Mouse (Mus musculus) gastrocnemius, postnatal 4 days (tissue): ENCODE measurements around the gene C330021F23Rik. TPM values are rescaled to one million over a fixed set of nuclear protein-coding genes. Genes with fewer than 3 reads are reported as not detected.
"Not testable (repeated sequence)": the region's sequence is repeated elsewhere in the genome, so short reads cannot be mapped to it uniquely, and the experiment has no call there.

ENCODE experiments used
- DNase-seq, 2 experiments: peaks; one replicate each; pipeline ENCODE4 v3.0.0; 2021 to 2022; ENCODE audit warnings: low spot score in 2 of 2, mixed read lengths in 2 of 2
- long read RNA-seq, 2 experiments: library from polyadenylated mRNA; stranded (forward); transcript quantifications; one replicate each; pipeline ENCODE4 v2.0.0; 2021
- total RNA-seq, 2 experiments: library from RNA; stranded (reverse); gene quantifications; 2 replicates each; pipeline ENCODE4 v1.2.3; 2021

C330021F23Rik gene
- total RNA-seq, result not detected
- long read RNA-seq, experiment 1, result 0 reads
- long read RNA-seq, experiment 2, result 0 reads

DNA sequence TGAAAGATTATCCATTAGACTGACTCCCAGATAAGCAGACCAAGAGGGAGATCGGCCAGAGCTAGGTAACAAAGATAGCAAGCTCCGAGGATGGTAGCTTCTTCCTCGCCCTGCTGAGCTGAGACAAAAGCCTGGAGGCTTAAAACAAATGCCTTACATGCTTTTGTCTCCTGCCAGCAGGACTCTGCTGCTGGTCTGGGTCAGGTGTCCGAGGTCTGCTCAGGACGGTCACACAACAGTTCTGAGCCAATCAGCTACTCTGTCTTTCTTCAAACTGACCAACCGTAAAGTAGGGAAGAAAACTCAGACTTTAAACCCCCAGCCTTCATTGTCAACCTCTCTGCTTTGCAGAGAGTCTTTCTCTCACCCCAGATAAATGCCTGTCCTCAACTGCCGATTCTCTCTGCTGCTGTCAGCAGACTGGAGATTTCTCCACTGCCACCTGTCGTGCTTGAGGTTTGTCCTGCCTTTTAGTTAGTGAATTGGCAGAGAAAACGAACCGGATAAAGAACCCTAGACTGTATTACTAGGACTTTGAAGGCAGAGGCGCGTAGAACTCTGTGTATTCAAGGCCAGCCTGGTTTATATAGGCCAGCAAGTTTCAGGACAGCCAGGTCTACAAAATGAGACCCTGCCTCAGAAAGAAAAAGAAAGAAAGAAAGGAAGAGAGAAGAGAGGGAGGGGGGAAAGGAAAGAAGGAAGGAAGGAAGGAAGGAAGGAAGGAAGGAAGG lies at the start of gene C330021F23Rik:
Gene C330021F23Rik (plus strand): TSS at position 350 of the 731 bp plus-strand sequence.
- DNase-seq, result no peak

DNA sequence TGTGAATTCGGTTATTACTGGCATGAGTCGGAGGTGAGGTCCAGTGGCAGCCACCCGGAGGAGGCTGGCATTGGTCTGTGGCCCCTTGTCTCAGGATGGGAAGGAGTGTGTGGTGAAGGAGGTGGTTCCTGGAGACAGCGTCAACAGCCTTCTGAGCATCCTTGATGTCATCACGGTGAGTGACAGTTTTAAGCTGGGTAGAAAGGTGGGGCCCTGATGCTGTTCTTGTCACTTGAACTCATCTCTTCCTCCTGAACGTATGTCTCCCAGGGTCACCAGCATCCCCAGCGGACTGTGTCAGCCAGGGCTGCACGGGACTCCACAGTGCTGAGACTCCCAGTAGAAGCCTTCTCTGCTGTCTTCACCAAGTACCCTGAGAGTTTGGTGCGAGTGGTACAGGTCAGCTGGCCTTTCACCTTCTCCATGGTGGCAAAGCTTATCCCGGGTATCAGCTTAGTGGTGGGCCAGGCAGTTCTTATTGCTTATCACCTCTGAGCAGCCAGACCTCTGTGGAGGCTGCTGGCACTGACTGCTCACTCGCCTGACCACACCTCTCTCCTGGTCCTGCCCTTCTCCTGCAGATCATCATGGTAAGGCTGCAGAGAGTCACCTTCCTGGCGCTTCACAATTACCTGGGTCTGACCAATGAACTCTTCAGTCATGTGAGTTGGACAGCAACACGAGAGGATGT lies 45.6 kb upstream of the C330021F23Rik start:
- no peak for DNase-seq

DNA sequence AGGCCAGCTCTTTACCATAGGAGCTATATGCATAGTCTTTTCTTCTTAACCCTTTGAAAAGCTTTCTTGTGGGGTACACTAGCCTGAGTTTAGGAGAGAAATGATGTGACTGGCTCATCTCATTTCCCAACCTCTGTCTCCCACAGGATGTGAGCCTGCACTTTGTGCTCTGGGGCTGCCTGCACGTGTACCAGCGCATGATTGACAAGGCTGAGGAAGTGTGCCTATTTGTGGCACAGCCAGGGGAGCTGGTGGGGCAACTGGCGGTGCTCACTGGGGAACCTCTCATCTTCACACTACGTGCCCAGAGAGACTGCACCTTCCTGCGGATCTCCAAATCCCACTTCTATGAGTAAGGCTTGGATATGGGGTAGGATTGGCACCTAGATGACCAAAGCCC lies 37.0 kb upstream of the C330021F23Rik start:
- DNase-seq, result no peak

DNA sequence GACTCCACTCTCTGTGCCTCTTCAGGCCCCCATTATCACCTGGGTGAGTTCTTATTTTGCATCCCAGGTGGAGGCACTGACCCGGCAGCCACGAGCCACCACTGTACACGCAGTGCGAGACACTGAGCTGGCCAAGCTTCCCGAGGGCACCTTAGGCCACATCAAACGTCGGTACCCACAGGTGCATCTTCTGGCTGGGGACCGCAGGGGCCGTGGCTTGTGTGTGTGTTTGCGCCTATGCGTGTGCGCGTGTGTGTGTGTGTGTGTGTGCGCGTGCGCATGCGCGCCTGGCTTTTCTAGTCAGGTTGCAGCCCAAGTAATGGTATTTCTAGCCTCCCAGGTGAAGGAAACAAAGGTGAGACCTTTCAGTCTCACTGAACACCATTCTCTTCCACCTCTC lies 35.9 kb upstream of the C330021F23Rik start:
- DNase-seq, result no peak

DNA sequence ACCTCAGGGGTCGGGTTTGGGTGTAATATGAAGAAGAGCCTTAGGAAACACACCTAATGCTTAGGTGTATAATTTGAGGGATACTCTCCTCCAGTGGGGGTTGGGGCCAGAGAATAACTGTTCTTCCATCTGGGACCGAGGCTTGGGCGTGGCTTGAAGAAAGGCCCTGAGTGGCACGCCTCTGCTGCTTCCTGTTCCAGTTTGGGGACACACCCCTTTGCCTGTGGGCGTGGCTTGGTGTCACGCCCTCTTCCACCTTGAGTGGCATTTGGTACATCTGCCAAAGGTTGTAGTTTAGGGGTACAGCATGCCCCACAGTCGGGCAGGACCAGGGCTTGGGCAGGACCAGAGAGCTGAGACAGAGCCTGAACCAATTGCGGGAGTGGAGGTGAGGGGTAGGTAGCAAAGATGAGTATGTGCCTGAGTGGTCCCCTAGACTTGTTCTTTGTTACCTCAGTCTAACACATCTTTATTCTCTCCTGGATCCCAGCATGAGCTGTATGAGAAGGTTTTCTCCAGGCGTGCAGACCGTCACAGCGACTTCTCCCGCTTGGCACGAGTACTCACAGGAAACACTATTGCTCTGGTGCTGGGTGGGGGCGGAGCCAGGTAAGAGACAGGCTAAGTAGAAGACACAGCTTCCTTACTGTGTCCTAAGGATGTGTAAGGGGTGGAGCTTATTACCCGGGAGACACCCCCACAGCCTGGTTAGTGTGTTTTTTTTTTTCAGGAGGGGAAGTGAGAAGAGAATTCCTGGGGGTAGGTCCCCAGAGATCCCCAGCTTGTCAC lies 31.5 kb upstream of the C330021F23Rik start:
- DNase-seq, result no peak

DNA sequence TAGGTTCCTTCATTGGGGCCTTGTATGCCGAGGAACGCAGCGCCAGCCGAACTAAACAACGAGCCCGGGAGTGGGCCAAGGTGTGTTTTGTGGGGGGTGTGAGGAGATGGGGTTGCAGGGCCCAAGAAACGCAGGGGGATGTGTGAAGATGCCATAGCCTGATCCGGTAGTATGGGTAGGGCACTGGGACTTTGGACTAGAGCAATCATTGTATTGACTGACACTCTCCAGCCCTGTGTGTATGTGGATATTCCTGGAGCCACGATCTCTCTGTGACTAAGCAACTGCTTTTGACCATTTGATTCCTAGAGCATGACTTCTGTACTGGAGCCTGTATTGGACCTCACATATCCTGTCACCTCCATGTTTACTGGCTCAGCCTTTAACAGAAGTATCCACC lies 30.9 kb upstream of the C330021F23Rik start:
- DNase-seq, result no peak

DNA sequence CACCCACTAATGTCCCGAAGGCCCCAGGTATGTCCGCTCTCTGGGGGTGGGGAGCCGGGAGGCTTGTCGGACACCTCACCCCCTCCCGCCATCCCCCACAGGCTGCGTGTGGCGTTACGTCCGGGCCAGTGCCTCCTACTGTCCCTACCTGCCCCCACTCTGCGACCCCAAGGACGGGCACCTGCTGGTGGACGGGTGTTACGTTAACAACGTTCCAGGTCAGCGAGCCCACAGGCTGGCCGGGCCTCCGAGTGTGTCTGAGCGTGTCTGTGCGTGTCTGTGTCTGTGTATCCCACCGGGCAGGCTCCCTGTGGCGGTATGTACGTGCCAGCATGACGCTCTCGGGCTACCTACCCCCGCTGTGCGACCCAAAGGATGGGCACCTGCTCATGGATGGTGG lies 30.1 kb upstream of the C330021F23Rik start:
- no peak for DNase-seq

DNA sequence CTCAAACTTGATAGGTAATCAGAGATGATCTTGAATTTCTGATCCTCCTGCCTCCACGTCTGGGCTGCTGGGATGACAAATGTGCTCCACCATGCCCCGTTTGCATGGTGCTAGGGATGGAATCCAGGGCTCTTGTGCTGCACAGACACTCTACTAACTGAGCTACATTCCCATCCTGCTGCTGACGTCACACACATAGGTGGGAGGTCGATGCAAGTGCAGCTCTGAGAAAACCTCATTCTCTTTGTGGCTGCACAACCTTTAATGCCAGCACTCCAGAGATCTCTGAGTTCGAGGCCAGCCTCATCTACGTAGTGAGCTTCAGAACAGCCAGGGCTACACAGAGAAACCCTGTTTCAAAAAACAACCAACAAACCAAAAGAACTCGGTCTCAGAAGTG lies 28.6 kb upstream of the C330021F23Rik start:
- DNase-seq, result no peak

DNA sequence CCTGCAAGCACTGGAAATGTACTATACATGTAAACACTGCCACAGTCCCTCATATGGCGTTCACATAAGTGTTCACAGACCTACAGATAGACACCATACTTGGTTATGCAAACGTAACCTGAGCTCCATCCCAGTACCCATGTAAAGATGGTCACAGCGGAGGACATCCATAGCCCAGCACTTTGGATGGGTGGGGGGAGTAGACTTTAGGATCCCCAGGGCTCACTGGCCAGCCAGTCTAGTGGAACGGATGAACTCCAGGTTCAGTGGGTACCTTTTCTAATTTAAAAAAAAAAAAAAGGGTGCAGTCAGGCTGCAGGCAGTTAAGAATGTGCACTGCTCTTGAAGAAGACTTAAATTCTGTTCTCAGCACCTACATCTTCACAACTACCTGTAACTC lies 27.7 kb upstream of the C330021F23Rik start:
- no peak for DNase-seq

DNA sequence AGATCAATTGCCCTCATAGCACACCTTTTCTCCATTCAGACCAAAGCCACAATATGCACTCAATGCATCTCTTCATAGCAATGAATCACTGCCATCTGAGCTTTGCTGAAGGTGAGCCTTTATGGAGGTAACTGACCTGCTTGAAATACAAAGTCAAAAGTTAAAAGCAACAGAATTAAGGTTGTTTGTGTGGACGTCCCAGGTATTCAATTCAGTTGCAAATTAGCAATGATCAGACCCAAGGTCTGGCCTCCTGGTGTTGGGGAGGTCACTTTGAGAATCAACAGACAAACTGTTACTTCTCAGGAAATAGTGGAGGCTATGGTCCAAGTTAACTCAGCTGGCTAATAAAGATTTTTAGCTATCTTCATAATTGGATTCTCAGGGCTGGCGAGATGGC lies 21.3 kb upstream of the C330021F23Rik start:
- DNase-seq, result no peak

DNA sequence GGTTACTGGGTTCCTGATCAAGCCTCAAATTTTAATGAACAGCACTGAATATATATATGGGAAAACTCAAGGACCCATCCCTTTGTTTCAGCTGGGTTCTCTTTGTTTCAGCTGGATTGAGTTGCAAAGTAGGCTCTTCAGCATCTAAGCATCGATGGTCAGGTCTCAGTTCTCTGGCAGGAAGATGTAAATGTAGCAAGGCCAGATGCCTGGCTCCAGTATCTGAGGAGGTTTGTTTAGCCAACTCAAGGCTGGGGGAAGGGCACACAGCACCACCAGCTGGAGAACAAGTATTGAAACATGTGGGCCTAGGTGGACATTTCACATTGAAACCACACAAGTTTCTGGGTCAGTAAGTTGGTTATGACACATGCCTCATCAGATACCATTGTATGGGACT lies 15.6 kb upstream of the C330021F23Rik start:
- DNase-seq, result no peak

DNA sequence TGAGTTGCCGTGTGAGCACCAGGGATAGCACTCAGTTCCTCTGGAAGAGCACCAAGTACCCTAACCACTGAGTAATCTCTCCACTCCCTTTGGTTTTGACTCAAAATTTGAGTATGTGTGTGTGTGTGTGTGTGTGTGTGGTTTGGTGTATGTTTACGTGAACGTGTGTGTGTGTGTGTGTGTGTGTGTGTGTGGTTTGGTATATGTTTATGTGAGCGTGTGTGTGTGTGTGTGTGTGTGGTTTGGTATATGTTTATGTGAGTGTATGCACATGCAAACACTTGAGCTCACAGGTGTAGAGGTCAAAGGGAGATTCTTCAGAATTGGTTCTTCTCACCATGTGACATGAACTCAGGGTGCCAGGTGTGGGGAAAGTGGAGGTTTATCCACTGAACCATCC lies 11.7 kb upstream of the C330021F23Rik start:
- DNase-seq, result no peak

DNA sequence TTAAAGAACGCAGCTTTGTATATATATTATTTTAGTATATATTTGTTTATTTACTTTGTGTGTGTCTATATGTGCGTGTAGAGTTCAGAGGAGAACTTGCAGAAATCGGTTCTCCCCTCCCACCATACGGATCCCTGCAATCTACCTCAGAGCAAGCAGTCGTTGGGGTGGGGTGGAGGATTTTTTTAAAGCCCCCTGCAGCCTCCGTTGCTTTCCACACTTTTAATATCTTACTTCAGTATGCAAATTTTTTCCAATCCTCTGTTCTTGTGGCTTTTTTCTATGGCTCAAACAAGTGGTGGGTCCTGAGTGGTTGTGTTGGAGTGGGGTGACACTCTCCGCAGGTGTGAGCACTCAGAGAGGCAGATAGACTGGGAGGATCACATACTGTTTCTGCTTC lies 588 bp downstream of the C330021F23Rik start:
- no peak for DNase-seq

DNA sequence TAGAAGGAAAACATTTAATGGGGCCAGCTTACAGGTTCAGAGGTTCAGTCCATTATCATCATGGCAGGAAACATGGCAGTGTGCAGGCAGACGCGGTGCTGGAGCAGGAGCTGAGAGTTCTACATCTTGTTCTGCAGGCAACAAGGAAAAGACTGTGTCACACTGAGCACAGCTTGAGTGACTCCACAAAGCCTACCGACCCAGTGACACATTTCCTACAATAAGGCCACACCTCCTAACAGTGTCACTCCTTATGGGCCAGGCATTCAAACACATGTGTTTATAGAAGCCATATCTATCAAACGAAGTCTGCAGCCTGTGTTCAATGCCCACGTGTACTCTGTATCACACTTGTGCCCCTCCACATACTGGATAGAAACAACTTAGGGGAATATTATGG lies 2.0 kb downstream of the C330021F23Rik start:
- no peak for DNase-seq

DNA sequence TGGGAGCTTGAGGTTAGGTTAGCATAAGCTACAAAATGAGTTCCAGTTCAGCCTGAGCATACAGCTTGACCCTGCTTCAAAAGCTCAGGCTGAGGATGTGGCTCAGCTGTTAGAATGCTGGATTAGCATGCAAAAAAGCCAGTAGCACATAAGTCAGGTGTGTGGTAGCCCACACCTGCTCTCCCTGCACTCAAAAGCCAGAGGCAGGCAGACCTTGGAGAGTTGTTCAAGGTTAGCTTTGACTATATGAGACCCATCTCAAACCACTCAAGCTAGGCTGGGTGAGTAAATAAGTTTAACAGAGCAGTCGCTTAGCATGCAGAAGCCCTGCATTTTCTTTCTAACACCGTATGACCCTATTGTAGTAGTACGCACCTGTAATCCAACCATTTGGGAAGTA lies 6.8 kb downstream of the C330021F23Rik start:
- no peak for DNase-seq

DNA sequence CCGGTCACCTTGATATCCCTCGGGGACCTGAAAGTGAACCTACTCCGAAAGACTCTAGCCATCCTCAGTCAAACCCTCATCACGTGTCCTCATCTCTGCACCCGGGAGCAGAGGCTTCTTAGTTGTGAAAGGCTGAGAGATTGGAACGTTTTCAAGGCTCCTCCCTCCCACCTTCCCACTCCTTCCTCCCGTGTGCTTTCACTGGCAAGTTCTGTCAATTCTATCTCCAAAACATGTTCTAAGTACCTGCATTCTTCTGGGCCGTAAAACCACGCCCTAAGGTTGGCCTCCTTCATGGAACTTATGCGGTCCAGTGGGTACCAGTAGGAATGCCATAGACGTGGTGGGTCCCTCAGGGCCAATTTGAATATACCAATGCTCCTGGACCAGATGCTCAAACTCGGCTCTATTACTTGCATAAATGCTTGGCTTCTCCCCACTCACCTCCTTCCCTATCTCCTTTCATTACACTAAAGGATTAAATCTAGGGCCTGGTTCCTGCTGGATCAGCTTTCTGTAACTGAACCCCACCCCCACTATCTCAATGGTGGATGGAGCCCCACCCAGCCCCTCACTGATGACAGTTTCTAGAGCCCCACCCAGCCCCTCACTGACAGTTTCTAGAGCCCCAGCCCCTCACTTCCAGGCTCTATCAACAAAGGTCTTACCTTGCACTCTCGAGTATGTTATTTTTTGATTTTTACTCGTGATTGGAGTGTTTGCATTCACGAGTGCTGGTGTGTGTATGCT lies 8.6 kb downstream of the C330021F23Rik start:
- no peak for DNase-seq

DNA sequence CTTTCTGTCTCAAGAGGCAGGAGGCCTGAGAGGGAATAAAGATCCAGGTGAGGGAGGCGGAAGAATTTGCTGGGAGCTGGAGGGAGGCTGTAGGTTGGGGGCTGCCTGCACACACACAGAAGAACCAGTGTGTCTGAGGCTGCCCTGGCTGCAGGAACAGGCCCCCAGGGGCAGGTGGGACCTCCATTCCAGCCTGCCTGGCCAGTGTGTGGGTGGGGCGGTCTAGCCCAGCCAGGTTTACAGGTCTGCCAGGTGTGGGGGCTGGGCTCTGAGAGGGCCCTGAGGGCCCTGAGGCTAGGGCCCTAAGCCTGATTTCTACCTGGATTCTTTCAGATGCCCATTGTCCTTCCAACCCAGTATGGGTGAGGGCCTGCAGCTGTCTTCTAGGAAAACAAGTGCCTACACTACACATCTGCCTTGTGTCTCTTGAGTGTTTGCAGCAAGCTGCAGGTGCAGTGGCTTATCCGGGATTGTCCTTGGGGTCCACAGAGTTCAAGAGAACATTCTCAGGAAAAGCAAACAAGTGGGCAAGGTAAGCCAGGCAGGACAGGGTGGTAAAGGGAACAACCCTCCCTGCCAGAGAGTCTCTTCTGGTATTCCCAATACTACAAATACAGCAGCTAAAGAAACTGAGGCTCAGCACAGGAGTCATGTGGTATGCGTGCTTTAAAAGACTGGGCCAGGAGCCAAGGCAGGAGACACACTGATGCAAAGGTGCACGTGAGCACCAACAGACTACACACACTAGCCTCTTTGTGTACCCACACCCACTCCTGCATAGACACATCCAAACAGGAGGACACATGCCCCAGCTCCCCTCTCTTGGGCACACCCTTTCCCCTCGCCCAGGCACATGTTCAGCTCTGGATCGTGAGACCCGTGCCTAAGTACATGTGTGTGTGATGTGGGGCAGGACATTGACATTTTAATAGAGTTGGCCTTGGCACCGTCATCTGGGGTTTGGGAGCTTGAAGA lies 11.9 kb downstream of the C330021F23Rik start:
- DNase-seq, result no peak

DNA sequence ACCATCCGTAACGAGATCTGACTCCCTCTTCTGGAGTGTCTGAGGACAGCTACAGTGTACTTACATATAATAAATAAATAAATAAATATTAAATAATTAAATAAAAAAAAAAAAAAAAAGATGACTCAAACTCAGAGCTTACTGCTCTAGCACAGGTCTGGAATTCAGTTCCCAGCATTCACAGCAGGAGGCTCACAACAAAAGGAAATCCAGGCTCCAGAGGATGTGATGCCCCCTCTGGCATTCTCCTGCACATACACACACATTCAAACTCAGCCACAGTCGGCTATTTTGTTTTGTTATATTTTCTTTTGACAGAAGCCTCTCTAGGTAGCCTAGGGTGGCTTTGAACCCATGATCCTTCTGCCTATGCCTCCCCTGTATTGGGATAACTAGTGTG lies 14.2 kb downstream of the C330021F23Rik start:
- DNase-seq, result not testable (repeated sequence)

DNA sequence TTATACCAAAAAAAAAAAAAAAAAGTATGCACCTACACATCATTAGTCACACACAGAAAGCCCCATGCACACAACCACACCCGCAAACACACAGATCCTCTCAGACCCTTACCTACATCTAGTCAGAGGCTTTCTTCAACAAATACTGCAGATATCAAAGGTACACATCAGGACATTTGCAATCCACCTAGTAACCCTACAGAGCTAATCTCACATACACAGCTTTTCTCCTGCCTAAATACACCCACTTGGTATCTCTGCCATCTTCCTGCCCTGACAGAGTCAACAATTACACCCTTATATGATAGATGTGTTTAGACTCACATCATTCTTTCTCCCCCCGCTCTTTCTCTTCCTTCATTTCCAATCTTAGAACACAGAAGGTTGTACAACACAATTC lies 18.7 kb downstream of the C330021F23Rik start:
- no peak for DNase-seq

DNA sequence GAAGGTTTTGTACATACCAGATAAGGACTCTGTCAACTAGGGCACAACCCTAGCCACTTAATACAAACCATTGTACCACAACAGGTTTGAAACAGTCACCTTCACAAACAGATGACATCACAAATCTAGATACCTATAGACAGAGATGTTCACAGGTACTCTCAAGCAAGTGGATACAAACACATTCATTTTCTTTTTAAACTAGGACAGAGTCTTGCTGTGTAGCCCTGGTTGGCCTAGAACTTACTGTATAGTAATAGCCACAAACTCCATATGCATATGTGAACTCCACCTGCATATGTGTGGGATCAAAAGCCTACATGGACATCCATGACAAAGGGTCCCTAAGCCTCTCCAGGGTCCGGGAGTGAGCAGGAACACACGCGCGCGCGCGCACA lies 19.2 kb downstream of the C330021F23Rik start, which contains the start of gene Camsap3:
Gene Camsap3 (plus strand): TSS at position 301 of the 398 bp plus-strand sequence.
- DNase-seq, result no peak
